Mouse (Mus musculus) gastrocnemius, adult 2 months (tissue): ENCODE data around the gene Cd82. TPM values are rescaled to one million over a fixed set of nuclear protein-coding genes. Genes with fewer than 3 reads are reported as not detected.

Experiments used
- DNase-seq: peaks from one replicate; pipeline ENCODE4 v3.0.0; 2022
- H3K27ac ChIP-seq: fragments of 200-600 bp; 2 replicates; pipeline ENCODE4 v1.8.1; 2022; ENCODE audit warnings: mild to moderate bottlenecking
- H3K4me3 ChIP-seq: fragments of 200-600 bp; 2 replicates; pipeline ENCODE4 v1.8.1; 2022; ENCODE audit warnings: mild to moderate bottlenecking, moderate library complexity
- CTCF ChIP-seq: fragments of 200-600 bp; IDR thresholded peaks from 2 replicates; pipeline ENCODE4 v1.8.1; 2022; ENCODE audit warnings: antibody characterized with exemption, mild to moderate bottlenecking, moderate library complexity
- intact Hi-C: fragments of 180-260 bp; cut with DNase I; formaldehyde crosslinking; loops from one replicate; pipeline ENCODE4 v1.15.1; 2025
- microRNA-seq: library from miRNA; unstranded; fragments of <30 nt; microRNA quantifications from one replicate; pipeline ENCODE4 v1.2.0, GENCODE M21; 2021
- total RNA-seq, 2 experiments: library from RNA; stranded (reverse); gene quantifications; 2 replicates each; pipeline ENCODE4 v1.2.3; 2021

The Cd82 gene
- total RNA-seq, 2 experiments from 2014 or later: 6.6 to 17.8 TPM

DNA sequence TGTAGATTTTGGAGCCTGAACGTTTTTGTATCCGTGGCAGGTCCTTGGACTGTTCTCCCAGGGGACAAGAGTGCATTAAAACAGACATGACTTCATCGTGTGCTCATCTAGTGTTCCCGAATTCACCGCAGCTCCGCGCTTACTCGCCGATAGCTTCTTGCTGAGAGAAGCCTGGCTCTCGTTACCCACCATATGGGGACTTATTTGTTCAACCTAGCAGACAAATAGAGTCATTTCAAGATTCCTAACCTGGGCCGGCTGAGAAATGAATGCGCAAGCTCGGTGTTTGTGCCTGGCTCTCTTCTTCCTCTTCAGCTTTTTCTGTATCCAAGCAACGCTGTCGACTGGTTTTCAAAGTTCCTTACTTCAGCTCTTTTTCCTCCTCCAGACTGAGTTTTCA is 85.1 kb downstream of the Cd82 start:
- TF ChIP-seq CTCF: no peak
- no peak for DNase-seq
- intact Hi-C loops: no loop called here
- H3K4me3 ChIP-seq: no peak overlapping the region
- H3K27ac ChIP-seq: no peak overlapping the region

- Histone ChIP-seq H3K4me3 (no peak overlapping the region), H3K27ac (no peak overlapping the region)
- intact Hi-C loops: no loop called here
- TF ChIP-seq CTCF: no peak
- DNase-seq: no peak
Measured at GRCm38 (mm10) chr2:93377157-93377556, 85.8 kb downstream of the Cd82 start.

GRCm38 (mm10) chr2:93372872-93373271 is 90.1 kb downstream of the Cd82 start:
- intact Hi-C loops: no loop called here
- H3K27ac ChIP-seq: no peak overlapping the region

DNA sequence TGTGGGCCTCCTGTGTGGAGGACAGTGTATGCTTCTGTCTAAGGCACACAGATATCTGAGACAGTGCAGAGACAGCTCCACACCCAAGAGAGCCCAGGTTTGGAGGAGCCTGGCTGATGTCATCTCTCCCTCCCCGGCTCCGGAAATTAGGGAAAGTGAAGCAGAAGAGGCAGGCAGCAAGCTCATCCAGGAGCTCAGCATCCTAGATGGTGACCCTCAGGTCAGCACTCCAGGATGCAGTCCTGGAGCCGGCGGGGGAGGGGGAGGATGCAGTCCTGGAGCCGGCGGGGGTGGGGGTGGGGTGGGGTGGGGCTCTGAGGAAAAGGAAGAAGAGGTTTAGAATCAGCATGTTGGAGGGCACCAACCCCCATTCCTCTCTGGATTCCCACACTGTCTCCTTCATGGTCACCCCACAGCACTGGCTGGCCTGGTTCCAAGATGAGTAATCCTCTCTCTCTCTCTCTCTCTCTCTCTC is 90.8 kb downstream of the Cd82 start:
- no peak overlapping the region for H3K27ac ChIP-seq
- no peak for DNase-seq
- H3K4me3 ChIP-seq: no peak overlapping the region
- TF ChIP-seq CTCF: no peak
- intact Hi-C loops: no loop called here

More at GRCm38 (mm10) chr2:93372872-93373271, 90.1 kb downstream of the Cd82 start:
- no peak for DNase-seq
- TF ChIP-seq CTCF: no peak
- no peak overlapping the region for H3K4me3 ChIP-seq

Small RNA genes lying within 50 kb of the gene (microRNA-seq; reads per million reads assigned to microRNA genes)
- not detected for gene Mir7001

Other genes with a start within 250 kb of the Cd82 start
- 1 to 10 TPM; 1.5 to 2.4 TPM for gene Tspan18, start 128.6 kb downstream of the Cd82 start, total RNA-seq
- not detected for gene Gm10803, start 97.4 kb upstream of the Cd82 start, total RNA-seq
- gene Alx4, start 179.2 kb upstream of the Cd82 start, total RNA-seq: under 1 TPM; 0.08 to 0.67 TPM